Mouse (Mus musculus) lung, postnatal 0 days (tissue): Measurements from ENCODE around the gene Dntt.

Source experiments
- CTCF ChIP-seq: IDR thresholded peaks from 2 replicates; pipeline ENCODE4 v1.5.1; 2016; ENCODE audit warnings: antibody characterized with exemption, mild to moderate bottlenecking
- EP300 ChIP-seq: IDR thresholded peaks from 2 replicates; pipeline ENCODE4 v1.6.1; 2016; ENCODE audit warnings: antibody characterized with exemption, mild to moderate bottlenecking, control low read depth

GRCm38 (mm10) chr19:41087901-41088300 is 58.8 kb downstream of the Dntt start:
- TF ChIP-seq CTCF = no peak
- TF ChIP-seq EP300 = no peak
